Mouse (Mus musculus): ENCODE data around the gene Anapc4. TPM values are rescaled to one million over a fixed set of nuclear protein-coding genes. Genes with fewer than 3 reads are reported as not detected.

Anapc4 gene
- polyA plus RNA-seq, 1 experiment from 2014 or later, result 119 TPM

DNA sequence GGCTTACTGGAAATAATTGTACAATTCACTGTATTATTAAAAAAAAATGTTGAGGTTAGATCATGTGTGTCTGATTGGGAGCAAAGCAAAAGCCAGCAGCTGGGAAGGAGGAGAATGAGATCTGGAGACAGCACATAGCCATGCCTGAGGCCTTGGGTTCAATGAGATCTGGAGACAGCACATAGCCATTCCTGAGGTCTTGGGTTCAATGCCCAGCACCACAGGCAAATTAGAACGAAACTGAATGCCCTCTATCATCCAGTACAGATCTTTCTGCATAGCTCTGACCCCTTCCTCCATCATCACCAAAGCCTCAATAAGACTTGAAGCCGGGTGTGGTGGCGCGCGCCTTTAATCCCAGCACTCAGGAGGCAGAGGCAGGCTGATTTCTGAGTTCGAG lies 23.4 kb upstream of the Anapc4 start:
- Histone ChIP-seq H3K27me3 (ENCODE audit: control insufficient read depth, insufficient read depth, low read length) (no peaks in the 10 kb centered on the region), H3K4me2 (ENCODE audit: low read depth, low read length, severe bottlenecking) (no peak overlapping the region), H3K4me1 (replicated peaks; ENCODE audit: control insufficient read depth, insufficient read depth, low read length) (no peaks in the 10 kb centered on the region), H3K36me3 (ENCODE audit: control insufficient read depth, insufficient read depth, low read length) (no peaks in the 10 kb centered on the region; the same call in 1 of the 2 replicates), H3K9ac (ENCODE audit: low read length) (no peak overlapping the region), H3K9me3 (ENCODE audit: control insufficient read depth, low read length) (no peaks in the 10 kb centered on the region), H3K27ac (ENCODE audit: low read depth, low read length) (no peak overlapping the region), H3K4me3 (ENCODE audit: low read depth, low read length) (no peak overlapping the region)
- ATAC-seq (replicated peaks; ENCODE audit: low FRiP score) (no peak), DNase-seq (ENCODE audit: low spot score) (no peak)
- WGBS, result 97% methylated on average over 6 of the region's 6 CpGs

DNA sequence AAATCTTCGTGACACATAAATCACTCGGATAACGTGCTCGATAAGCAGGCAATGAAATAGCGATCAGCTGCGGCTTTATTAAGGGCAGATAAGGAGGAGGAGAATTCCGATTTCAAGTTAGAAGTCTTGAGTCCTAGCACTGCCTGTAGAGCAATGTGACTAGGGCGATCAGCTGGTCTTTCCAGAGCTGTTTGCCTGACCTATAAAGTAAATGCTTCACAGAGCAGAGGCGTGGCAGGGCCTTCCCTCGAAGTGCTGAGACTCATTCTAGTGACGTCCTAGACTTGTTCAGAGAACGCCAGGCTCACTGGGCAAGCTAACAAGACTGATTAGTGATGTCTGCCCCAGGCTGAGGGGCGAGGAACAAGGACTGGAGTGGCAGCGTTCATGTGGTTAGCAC lies 22.8 kb upstream of the Anapc4 start:
- Histone ChIP-seq H3K36me3 (ENCODE audit: control insufficient read depth, insufficient read depth, low read length) (no peaks in the 10 kb centered on the region; the same call in 1 of the 2 replicates), H3K27me3 (ENCODE audit: control insufficient read depth, insufficient read depth, low read length) (no peaks in the 10 kb centered on the region), H3K4me3 (ENCODE audit: low read depth, low read length) (no peak overlapping the region), H3K9ac (ENCODE audit: low read length) (no peak overlapping the region), H3K4me1 (replicated peaks; ENCODE audit: control insufficient read depth, insufficient read depth, low read length) (no peaks in the 10 kb centered on the region), H3K4me2 (ENCODE audit: low read depth, low read length, severe bottlenecking) (no peak overlapping the region), H3K27ac (ENCODE audit: low read depth, low read length) (no peak overlapping the region), H3K9me3 (ENCODE audit: control insufficient read depth, low read length) (no peaks in the 10 kb centered on the region)
- 95% methylated on average over 14 of the region's 14 CpGs for WGBS
- DNase-seq (ENCODE audit: low spot score) (no peak), ATAC-seq (replicated peaks; ENCODE audit: low FRiP score) (no peak)

DNA sequence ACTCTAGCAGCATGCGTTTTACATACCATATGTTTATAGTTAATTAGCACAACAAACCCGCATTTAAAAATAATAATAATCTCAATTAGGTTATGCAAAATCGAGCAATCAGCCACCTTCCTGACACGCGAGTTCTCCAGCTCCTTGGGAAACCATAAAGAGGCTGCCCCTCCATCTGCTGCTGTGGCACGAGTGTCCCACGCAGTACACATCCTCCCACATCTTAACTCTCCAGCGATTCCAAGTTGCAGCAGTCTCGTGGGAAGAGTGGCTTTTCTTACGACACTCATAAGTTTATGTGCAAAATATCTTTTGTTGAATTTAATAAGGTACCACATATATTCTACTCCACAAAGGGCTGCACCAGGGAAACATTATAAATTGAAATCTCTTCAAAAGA lies 21.4 kb upstream of the Anapc4 start:
- DNase-seq (ENCODE audit: low spot score), result no peak
- Histone ChIP-seq H3K9ac (ENCODE audit: low read length) (no peak overlapping the region), H3K9me3 (ENCODE audit: control insufficient read depth, low read length) (no peaks in the 10 kb centered on the region), H3K36me3 (ENCODE audit: control insufficient read depth, insufficient read depth, low read length) (no peaks in the 10 kb centered on the region; the same call in 1 of the 2 replicates), H3K4me3 (ENCODE audit: low read depth, low read length) (no peak overlapping the region), H3K4me2 (ENCODE audit: low read depth, low read length, severe bottlenecking) (no peak overlapping the region), H3K27me3 (ENCODE audit: control insufficient read depth, insufficient read depth, low read length) (no peaks in the 10 kb centered on the region), H3K27ac (ENCODE audit: low read depth, low read length) (no peak overlapping the region), H3K4me1 (replicated peaks; ENCODE audit: control insufficient read depth, insufficient read depth, low read length) (no peaks in the 10 kb centered on the region)
- WGBS, result 89% methylated on average over 10 of the region's 10 CpGs
- no peak for ATAC-seq (replicated peaks; ENCODE audit: low FRiP score)

DNA sequence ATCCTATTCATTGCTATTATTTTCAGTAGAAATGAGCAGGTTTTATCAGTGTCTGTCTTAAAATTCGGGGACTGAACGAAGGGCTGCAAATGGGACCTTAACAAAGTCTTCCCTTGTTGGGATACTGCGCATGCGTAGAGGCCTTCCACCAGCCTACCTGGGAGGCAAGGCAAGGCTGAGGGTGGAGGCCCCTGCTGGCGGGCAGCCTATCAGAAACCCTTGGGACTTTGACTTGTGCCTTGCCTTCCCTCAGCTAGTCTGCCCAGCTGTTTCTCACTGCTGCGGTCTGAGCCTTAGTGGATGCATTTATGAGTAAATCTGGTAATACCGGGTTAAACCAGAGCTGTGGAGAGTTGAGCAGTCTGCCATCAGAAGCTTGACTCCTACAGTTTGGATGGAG lies 20.5 kb upstream of the Anapc4 start:
- H3K4me2 ChIP-seq (ENCODE audit: low read depth, low read length, severe bottlenecking), result no peak overlapping the region
- ATAC-seq (replicated peaks; ENCODE audit: low FRiP score), result no peak
- H3K4me1 ChIP-seq (replicated peaks; ENCODE audit: control insufficient read depth, insufficient read depth, low read length), result no peaks in the 10 kb centered on the region
- WGBS, result 91% methylated on average over 7 of the region's 7 CpGs
- no peak for DNase-seq (ENCODE audit: low spot score)
- H3K27ac ChIP-seq (ENCODE audit: low read depth, low read length), result no peak overlapping the region
- H3K4me3 ChIP-seq (ENCODE audit: low read depth, low read length), result no peak overlapping the region
- H3K36me3 ChIP-seq (ENCODE audit: control insufficient read depth, insufficient read depth, low read length), result no peaks in the 10 kb centered on the region
- no peak overlapping the region for H3K9ac ChIP-seq (ENCODE audit: low read length)
- no peaks in the 10 kb centered on the region for H3K27me3 ChIP-seq (ENCODE audit: control insufficient read depth, insufficient read depth, low read length)
- H3K9me3 ChIP-seq (ENCODE audit: control insufficient read depth, low read length), result no peaks in the 10 kb centered on the region

DNA sequence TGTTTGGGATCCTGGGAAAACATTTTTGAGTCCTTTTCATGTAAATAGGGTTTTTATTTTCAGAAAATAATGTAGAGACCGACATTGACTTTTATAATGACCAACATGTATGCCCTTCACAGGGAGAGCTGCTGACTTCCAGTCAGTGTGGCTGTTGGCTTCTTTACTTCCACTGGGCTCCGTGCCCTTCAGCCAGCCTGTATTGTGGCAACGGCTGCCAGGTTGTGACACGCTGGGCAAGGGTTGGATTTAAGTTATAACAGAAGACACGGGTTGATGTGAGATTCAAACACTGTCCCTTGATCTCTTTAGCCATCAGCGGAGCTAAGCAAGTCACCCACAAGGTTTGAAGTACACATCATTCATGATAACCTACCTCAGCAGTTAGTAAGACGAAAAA lies 15.1 kb upstream of the Anapc4 start:
- Histone ChIP-seq H3K9ac (ENCODE audit: low read length) (no peak overlapping the region), H3K27me3 (ENCODE audit: control insufficient read depth, insufficient read depth, low read length) (no peaks in the 10 kb centered on the region), H3K27ac (ENCODE audit: low read depth, low read length) (no peak overlapping the region), H3K9me3 (ENCODE audit: control insufficient read depth, low read length) (no peaks in the 10 kb centered on the region), H3K36me3 (ENCODE audit: control insufficient read depth, insufficient read depth, low read length) (no peaks in the 10 kb centered on the region; the same call in 1 of the 2 replicates), H3K4me3 (ENCODE audit: low read depth, low read length) (no peak overlapping the region), H3K4me2 (ENCODE audit: low read depth, low read length, severe bottlenecking) (no peak overlapping the region), H3K4me1 (replicated peaks; ENCODE audit: control insufficient read depth, insufficient read depth, low read length) (no peaks in the 10 kb centered on the region)
- ATAC-seq (replicated peaks; ENCODE audit: low FRiP score), result no peak
- DNase-seq (ENCODE audit: low spot score), result no peak
- WGBS, result 89% methylated on average over 7 of the region's 7 CpGs

DNA sequence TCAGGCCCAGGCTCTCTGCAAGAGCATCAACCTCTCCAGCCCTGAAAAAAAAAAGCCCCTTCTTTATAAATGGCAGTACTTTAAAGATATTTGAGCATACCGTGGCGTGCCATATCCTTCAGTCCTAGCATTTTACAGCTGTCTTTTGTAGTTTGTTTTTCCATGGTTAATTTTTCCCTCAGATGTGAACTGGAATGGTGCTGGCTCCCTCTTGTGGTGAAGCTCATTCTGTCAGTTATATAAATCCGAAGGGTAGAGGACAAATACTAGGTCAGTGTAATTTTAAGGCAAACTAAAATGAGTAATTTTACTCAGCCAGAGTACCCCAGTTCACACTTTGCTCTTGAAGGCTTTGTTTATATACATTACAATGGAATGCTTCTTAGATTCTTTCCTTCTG lies 12.1 kb upstream of the Anapc4 start:
- Histone ChIP-seq H3K4me3 (ENCODE audit: low read depth, low read length) (no peak overlapping the region), H3K4me1 (replicated peaks; ENCODE audit: control insufficient read depth, insufficient read depth, low read length) (no peaks in the 10 kb centered on the region), H3K36me3 (ENCODE audit: control insufficient read depth, insufficient read depth, low read length) (no peaks in the 10 kb centered on the region; the same call in 1 of the 2 replicates), H3K9ac (ENCODE audit: low read length) (no peak overlapping the region), H3K4me2 (ENCODE audit: low read depth, low read length, severe bottlenecking) (no peak overlapping the region), H3K27ac (ENCODE audit: low read depth, low read length) (no peak overlapping the region), H3K9me3 (ENCODE audit: control insufficient read depth, low read length) (no peaks in the 10 kb centered on the region), H3K27me3 (ENCODE audit: control insufficient read depth, insufficient read depth, low read length) (no peaks in the 10 kb centered on the region)
- WGBS, result 65% methylated on average over 3 of the region's 3 CpGs
- peak; percentile 58 for DNase-seq (ENCODE audit: low spot score)
- ATAC-seq (replicated peaks; ENCODE audit: low FRiP score), result no peak

DNA sequence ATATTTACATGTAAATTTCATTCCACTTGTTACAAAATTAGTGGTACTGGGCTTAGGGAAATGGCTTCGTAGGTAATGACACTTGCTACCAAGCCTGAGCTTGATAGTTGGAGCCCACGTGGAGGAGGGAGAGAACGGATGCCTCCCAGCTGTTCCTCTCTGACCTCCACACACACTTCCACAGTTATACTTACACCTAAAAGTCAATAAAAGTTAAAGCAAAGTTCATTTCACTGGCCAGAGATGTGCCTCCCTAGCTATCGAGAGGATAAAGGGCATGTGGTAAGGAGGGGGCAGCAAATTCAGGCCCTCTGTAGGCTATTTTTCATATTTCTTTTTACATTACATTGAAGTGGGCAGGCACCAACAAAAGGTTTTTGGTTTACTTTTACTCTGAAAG lies 5.9 kb upstream of the Anapc4 start:
- Histone ChIP-seq H3K9ac (ENCODE audit: low read length) (no peak overlapping the region), H3K4me1 (replicated peaks; ENCODE audit: control insufficient read depth, insufficient read depth, low read length) (no peaks in the 10 kb centered on the region), H3K4me3 (ENCODE audit: low read depth, low read length) (no peak overlapping the region), H3K27ac (ENCODE audit: low read depth, low read length) (no peak overlapping the region), H3K36me3 (ENCODE audit: control insufficient read depth, insufficient read depth, low read length) (no peaks in the 10 kb centered on the region; the same call in 1 of the 2 replicates), H3K4me2 (ENCODE audit: low read depth, low read length, severe bottlenecking) (no peak overlapping the region), H3K27me3 (ENCODE audit: control insufficient read depth, insufficient read depth, low read length) (no peaks in the 10 kb centered on the region), H3K9me3 (ENCODE audit: control insufficient read depth, low read length) (no peaks in the 10 kb centered on the region)
- DNase-seq (ENCODE audit: low spot score) (no peak), ATAC-seq (replicated peaks; ENCODE audit: low FRiP score) (no peak)
- WGBS, result 91% methylated on average over 4 of the region's 4 CpGs

DNA sequence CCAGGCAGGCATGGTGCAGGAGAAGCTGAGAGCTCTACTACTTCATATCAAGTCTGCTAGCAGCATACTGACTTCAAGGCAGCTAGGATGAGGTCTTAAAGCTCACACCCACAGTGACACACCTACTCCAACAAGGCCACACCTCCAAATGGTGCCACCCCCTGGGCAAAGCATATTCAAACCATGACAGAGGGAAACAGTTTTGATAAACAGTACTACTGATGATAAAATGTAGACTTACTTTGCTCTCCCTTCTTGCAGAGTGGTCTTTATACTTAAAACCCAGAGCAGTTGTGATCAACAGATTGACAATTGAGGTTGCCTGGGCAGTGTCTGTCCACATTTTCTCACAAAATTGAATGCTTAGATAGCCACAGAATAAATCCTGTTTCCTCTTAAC lies 807 bp upstream of the Anapc4 start:
- ATAC-seq (replicated peaks; ENCODE audit: low FRiP score) (no peak), DNase-seq (ENCODE audit: low spot score) (no peak)
- H3K36me3 ChIP-seq (ENCODE audit: control insufficient read depth, insufficient read depth, low read length), result peaks cover 2% of the 10 kb centered on the region; the same call in 1 of the 2 replicates
- H3K4me2 ChIP-seq (ENCODE audit: low read depth, low read length, severe bottlenecking), result peak overlapping the region; percentile 43; the same call in 1 of the 2 replicates
- no peaks in the 10 kb centered on the region for H3K9me3 ChIP-seq (ENCODE audit: control insufficient read depth, low read length)
- no peaks in the 10 kb centered on the region for H3K27me3 ChIP-seq (ENCODE audit: control insufficient read depth, insufficient read depth, low read length)
- H3K4me3 ChIP-seq (ENCODE audit: low read depth, low read length), result peak overlapping the region; percentile 74
- H3K4me1 ChIP-seq (replicated peaks; ENCODE audit: control insufficient read depth, insufficient read depth, low read length), result no peaks in the 10 kb centered on the region
- no peak overlapping the region; the same call in 1 of the 2 replicates for H3K9ac ChIP-seq (ENCODE audit: low read length)
- peak overlapping the region; percentile 53 for H3K27ac ChIP-seq (ENCODE audit: low read depth, low read length)

DNA sequence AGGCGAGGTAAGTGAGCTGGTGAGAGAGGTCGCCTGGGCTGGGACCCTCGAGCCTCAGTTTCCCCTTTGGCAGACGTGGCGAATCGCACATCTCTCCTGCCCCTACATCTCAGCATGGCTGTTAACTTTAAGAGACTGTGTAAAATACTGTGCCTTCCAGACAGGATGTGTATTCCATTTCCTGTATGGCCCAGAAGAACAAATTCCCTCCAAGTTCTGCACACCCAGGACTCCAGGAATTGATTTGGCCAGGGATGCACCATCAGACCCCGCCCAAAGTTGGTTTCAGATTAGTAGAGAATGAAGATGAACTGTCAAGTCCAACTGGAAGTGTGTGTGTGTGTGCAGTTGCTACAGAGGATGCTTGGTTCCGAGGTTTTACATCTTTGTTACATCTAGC lies 574 bp downstream of the Anapc4 start:
- WGBS, result 9% methylated on average over 8 of the region's 8 CpGs
- ATAC-seq (replicated peaks; ENCODE audit: low FRiP score) (no peak), DNase-seq (ENCODE audit: low spot score) (no peak)
- H3K9me3 ChIP-seq (ENCODE audit: control insufficient read depth, low read length), result no peaks in the 10 kb centered on the region
- peak overlapping the region; percentile 93 for H3K9ac ChIP-seq (ENCODE audit: low read length)
- H3K27me3 ChIP-seq (ENCODE audit: control insufficient read depth, insufficient read depth, low read length), result no peaks in the 10 kb centered on the region
- peak overlapping the region; percentile 61 for H3K4me2 ChIP-seq (ENCODE audit: low read depth, low read length, severe bottlenecking)
- peaks cover 2% of the 10 kb centered on the region; the same call in 1 of the 2 replicates for H3K36me3 ChIP-seq (ENCODE audit: control insufficient read depth, insufficient read depth, low read length)
- H3K4me1 ChIP-seq (replicated peaks; ENCODE audit: control insufficient read depth, insufficient read depth, low read length), result no peaks in the 10 kb centered on the region
- H3K4me3 ChIP-seq (ENCODE audit: low read depth, low read length), result peak overlapping the region; percentile 74
- H3K27ac ChIP-seq (ENCODE audit: low read depth, low read length), result peak overlapping the region; percentile 63
